Mouse (Mus musculus) cerebellum, postnatal 36 days (tissue): ENCODE results near the gene Ubac2.

Experiments used
- DNase-seq, 2 experiments: peaks; one replicate each; pipeline ENCODE4 v3.0.0; 2021 to 2022; ENCODE audit warnings: mixed read lengths in 2 of 2

Gene Ubac2

DNA sequence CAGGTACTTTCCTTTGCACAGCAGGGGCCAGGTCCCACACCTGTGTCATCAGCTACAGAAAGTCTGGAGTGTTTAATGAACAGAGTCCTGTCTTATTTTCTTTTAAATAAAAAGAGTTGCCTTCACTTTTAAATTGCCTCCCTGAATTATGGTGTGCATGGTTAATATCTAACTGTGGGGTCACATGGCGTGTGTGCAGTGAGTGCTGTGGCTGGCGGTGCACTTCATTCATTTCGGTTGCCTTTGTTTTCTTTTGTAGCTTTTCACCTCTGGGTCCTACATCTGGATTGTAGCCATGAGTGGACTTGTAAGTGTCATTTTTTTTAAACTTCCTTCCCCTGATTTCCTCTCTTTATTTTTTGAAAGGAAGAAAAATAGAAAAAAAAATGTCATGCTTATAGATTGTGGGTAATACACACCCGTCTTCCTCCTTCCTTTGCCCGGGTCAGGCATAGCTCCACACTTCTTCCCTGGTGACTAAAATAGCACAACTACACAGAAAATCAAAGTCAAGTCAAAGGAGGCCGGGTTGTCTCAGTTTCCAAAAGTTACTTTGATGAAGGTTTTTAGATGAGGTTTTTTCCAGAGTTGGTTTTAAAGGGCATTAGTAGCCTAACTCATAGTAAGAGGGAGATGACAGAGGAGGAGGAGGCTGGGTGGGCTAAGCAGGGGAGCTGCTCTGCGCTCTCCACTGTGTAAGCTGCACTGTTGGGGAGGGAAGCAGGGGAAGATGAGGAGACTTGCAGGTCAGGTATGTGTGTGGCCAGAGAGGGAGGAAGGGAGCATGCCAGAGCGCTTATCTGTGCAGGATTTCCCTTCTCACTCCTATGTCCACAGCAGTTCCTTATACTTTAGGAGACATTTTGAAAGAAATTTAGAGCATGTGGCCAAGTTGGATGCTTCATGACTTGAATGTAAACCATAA is 104.9 kb downstream of the Ubac2 start:
- no peak for DNase-seq

- no peak for DNase-seq
Observed at GRCm38 (mm10) chr14:121985477-121985876, 107.1 kb downstream of the Ubac2 start.

DNA sequence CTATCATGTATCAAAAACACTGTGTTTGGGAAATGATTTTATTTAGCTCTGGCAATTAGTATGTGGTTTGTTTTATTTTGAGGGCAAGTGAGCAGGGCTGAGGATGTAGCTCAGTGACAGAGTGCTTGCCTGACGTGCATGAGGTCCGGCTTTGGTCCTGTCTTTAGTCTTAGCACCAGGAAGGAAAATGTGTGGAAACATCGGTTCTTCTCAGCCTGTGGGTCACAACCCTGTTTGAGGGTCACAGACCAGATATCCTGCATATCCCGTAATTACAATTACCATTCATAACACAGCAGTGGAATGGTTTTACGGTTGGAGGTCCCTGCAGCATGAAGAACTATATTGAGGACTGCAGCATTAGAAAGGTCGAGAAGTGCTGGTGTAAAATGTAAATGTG is 107.6 kb downstream of the Ubac2 start:
- no peak for DNase-seq

- no peak for DNase-seq
Observed at GRCm38 (mm10) chr14:121987287-121987686, 108.9 kb downstream of the Ubac2 start.

- DNase-seq, result no peak
Observed at GRCm38 (mm10) chr14:121987691-121988090, 109.3 kb downstream of the Ubac2 start.

GRCm38 (mm10) chr14:121989331-121989730 is 110.9 kb downstream of the Ubac2 start:
- DNase-seq, result no peak

- DNase-seq, result no peak
Observed at GRCm38 (mm10) chr14:121989869-121990268, 111.4 kb downstream of the Ubac2 start.

GRCm38 (mm10) chr14:121990897-121991296 is 112.5 kb downstream of the Ubac2 start:
- no peak for DNase-seq

GRCm38 (mm10) chr14:121991921-121992320 is 113.5 kb downstream of the Ubac2 start:
- no peak for DNase-seq

GRCm38 (mm10) chr14:121992395-121993280 is 114.2 kb downstream of the Ubac2 start:
- no peak for DNase-seq

DNA sequence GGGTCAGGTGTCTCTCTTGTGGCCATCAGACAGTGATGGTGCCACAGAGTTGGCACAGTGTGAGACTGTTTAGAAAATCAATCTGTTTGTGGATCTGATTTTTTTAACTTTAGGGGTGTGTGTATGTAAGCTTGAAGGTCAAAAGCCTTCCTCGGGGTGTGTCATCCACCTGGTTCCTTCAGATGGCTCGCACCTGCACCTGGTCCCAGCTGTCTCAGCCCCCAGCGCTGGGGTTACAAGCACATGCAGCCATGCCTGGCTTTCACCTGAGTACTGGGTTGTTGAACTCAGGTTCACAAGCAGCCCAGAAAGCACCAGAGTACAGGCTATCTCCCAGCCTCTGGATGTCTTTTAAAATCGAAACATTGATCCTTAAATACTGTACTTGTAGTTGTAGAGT is 115.2 kb downstream of the Ubac2 start:
- no peak for DNase-seq

GRCm38 (mm10) chr14:121994171-121994700 is 115.8 kb downstream of the Ubac2 start:
- DNase-seq, result no peak

DNA sequence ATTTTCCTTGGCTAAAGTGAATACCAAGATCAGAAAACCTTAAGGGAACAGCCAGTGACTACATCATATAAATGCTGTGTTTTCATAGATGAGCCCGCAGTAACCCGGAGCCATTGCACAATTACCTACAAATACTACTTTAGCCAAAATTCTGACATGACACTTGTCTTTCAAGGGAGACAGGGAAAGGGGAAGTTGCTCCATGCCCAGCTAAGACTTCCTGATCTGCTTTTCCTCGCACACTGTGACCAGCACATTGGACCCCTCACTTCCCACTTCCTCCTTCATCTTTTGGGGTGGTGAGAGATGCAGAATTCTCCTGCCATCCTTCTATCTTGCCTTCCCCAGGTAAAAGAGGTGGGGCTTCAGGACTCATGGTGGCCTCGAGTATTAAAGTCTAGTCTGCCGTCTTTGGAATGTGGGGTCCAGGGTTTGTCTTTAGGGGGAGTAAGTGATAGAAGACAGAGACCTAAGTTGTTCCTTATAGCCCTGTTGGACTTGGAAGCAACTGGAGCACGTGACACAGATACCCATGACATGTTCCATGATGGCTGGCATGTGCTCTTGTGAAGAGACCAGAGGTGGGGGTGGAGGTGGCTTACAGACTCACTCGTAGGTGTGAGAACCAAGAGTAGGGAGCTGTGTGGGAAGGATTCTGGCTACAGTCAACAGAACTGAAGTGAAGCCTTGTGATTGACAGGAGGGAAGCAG is 116.6 kb downstream of the Ubac2 start:
- no peak for DNase-seq

DNA sequence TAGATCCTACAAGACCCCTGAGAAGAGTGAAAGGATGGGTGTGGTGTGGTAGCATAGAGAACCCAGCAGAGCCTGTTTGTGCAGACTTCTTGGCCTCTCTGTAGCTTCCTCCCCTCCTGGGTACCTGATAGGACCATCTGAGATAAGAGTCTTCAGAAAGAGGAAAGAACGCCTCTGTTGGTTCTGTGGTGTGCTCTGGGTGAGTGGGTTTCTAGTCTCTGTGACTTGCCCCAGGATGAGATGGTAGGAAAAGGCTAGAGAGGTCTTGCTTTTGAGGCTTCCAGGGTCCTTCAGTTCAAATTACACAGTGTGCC is 117.1 kb downstream of the Ubac2 start:
- DNase-seq, result no peak

DNA sequence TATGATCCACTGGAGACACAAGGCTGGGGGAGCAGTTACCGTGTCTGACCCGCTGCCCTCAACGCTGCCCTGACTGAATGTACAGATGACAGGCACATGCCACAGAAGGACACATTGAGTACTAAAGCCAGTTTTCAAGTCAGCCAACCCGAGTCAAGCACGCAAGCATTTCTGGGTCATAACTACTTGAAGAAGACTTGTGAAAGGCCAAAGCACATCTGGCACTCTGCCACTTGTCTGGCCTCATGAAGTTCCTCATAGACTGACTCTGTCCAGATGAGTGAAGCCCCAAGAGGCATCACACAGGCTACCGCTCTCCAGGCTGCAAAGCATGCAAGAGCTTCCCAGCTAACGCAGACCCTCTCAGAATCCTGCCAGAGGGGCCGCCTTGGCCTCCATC is 118.4 kb downstream of the Ubac2 start:
- DNase-seq, result no peak

GRCm38 (mm10) chr14:121999455-121999854 is 121.0 kb downstream of the Ubac2 start:
- no peak for DNase-seq

DNA sequence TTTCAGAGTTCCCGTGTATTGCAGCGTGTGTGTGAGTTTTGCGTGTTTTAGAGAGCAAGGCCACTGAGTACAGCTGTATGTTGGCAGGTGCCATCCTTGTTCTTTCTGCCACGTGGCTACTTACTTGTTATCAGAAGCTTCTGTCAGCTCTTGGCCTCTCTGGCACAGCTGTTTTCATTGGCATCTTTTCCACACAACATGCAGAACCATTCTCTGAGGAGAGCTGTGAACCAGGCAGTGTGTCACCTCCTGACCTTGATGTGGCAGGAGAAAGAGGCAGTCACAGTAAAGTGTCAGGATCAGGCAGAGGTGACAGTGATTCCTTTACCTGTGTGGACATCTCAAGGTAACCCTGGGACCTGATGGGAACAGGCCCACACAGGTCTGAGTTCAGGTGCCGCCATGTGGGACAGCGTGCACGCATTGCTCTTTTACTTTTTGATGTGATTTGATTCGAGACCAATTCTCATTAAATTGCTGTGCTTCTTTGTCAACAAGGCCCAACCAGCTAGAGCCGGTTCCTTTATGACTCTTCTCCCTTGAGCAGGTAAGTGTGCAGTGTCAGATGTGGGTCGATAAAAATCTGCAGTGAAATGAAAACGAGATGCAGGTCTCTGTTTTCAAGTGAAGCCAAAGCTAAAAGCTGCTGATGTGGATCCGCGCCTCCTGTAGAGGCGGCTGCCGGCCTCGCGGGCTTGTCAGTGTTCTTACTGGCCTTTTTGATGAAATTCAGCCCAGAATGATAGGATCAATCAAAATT is 122.1 kb downstream of the Ubac2 start:
- DNase-seq, result no peak

- no peak for DNase-seq
Observed at GRCm38 (mm10) chr14:122002224-122002623, 123.8 kb downstream of the Ubac2 start.

DNA sequence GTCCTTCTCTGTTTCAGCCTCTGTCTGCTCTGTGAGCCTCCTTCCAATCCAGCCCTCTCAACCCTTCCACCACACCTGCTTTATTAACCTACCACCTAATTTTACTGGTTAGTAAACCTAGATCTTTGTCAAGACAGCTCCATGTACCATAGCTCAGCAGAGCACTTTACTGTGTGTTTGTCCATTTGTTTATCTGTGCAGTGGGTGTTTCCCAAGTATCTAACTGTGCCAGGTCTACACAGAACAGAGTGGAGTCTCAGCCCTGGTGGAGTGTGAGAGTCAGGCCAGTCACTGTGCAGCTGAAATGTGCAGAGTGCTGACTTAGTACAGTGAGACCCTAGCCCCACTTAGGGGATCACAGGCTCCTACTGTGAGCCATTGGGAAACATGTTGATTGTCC is 125.4 kb downstream of the Ubac2 start:
- no peak for DNase-seq

DNA sequence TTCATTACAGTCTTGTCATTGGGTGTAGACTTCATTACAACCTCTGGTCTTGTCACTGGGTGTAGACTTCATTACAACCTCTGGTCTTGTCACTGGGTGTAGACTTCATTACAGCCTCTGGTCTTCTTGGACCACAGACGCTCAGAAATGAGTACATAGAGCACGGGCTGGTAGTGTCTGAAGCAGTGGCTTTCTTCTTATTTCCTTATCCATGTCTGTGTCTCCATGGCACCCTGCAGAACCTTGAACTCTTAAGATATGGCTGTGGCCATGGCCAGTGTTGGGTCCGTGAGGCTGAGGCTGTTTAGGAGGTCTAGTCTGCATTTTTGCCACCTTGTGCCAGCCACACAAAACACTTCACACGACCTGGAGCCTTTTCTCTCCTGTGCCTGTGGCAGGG is 129.8 kb downstream of the Ubac2 start:
- DNase-seq, result no peak

DNA sequence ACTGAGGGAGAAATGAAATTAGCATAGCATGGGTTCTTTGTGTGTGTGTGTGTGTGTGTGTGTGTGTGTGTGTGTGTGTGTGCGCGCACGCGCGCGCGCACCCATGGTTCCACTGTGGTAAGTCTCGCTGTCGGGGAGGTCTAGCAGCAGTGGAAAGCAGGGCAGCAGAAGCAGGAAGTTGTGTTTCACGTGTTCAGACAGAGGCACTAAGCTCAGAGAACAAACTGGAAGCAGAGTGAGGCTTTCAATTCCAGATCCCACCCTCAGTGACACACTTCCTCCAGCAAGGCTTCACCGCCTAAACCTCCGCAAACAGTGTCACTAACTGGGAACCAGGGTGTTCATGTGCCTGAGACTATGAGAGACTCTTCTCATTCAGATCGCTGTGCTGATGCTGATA is 131.1 kb downstream of the Ubac2 start:
- no peak for DNase-seq

- no peak for DNase-seq
Observed at GRCm38 (mm10) chr14:122010301-122010700, 131.9 kb downstream of the Ubac2 start.
